Mouse (Mus musculus) T-cell, adult 2 months (primary cell): ENCODE results near the gene Ube2o.

Experiments used
- DNase-seq: peaks from one replicate; pipeline ENCODE4 v3.0.0; 2022; ENCODE audit warnings: low spot score

Gene Ube2o

DNA sequence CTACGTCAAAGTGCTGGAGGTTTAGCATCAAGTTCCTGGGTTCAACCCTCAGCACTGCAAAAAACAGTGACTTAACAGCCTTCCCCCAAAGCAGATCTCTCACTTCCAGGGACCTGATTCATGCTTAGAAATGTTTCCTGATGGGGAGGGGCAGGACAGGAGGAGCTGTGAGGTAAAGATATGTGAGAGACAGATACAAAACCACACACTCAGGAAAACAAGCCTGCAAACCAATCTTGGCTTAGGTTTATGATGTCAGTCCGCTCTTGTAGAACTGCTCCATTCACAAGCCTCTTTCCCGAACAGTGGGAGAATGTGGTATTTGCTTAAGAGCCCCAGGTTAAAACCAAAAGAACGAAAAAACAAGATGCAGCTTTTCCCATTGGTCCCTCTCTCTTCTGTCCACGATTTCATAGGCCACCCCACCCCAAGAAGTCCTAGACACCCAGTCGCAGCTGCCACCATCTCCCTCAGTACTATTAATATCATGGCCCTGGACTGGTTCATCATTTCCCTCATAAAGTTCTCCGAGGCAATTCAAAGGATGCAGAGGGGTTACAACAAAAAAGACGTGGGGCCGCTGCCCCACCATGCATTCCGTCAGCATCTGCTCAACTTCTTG is 1.1 kb downstream of the Ube2o start:
- DNase-seq = no peak

DNA sequence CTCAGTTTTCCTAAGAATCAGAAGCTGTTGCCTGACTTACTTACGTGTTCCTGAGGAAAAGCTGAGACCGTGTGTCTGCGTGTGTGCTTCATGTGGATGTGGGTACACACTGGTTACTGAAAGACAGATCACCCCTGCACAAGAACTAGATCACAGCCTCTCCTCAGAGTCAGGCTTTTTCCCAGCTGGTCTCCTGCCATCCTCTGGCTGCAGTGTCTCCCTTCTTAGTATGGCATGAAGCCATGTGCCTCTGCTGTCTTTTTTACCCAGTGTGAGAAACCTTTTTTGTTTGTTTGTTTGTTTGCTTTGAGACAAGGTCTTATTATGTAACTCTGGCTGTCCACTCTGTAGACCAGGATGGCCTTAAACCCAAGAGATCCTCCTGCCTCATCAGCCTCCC is 2.0 kb downstream of the Ube2o start:
- no peak for DNase-seq

DNA sequence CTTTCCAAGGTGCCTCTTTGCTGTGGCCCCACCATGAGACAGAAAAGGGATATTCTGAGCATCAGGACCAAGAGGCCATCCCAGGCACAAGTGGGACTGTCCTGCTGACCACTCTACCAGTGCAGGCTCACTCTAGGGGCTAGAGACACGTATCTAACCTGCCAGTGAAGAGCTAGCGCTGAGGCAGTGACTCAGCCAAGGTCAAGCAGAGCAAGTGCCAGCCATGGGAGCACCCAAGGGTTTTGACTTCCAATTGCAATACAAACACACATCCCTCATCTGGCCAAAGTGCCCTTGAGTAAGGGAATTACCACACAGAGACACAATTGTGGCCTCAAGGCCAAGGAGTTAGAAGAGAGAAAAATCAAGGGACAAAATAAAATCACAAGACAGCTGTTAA is 5.9 kb downstream of the Ube2o start:
- DNase-seq = no peak

DNA sequence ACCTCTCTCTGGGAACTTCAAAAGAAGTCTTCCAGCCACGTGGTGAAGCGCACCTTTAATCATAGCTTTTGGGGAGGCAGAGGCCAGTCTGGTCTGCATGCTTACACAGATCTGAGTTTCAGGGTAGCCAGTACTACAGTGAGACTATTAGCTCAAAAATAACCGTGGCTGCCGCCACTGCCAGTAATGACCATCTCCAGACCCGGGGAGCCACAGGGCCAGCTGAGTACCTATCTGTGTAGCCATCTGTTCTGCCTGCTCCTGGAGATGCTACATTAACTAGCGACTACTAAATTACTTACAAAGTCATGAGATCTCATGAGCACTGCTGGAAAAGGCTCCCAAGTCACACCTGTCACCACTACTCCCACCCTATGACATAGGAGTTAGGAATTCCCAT is 6.3 kb downstream of the Ube2o start:
- no peak for DNase-seq

DNA sequence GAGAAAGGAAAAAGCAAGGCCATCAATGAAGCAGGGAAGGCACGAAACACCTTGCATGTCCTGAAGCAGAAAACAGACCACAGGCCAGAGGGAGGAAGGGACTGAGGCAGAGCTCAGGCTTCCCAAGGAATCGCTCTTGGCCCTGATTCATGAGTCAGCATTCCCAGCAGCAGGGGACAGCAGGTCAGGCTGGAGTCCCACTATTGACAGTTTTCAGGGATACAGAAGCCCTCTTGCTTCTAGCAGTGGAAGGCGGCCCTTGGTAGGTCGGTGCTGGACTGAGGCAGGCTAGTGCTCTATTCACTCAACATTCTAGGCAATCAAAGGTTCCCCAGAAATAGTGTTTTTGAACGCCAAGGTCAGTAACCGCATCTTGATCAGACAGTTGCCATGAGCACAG is 6.8 kb downstream of the Ube2o start:
- no peak for DNase-seq

DNA sequence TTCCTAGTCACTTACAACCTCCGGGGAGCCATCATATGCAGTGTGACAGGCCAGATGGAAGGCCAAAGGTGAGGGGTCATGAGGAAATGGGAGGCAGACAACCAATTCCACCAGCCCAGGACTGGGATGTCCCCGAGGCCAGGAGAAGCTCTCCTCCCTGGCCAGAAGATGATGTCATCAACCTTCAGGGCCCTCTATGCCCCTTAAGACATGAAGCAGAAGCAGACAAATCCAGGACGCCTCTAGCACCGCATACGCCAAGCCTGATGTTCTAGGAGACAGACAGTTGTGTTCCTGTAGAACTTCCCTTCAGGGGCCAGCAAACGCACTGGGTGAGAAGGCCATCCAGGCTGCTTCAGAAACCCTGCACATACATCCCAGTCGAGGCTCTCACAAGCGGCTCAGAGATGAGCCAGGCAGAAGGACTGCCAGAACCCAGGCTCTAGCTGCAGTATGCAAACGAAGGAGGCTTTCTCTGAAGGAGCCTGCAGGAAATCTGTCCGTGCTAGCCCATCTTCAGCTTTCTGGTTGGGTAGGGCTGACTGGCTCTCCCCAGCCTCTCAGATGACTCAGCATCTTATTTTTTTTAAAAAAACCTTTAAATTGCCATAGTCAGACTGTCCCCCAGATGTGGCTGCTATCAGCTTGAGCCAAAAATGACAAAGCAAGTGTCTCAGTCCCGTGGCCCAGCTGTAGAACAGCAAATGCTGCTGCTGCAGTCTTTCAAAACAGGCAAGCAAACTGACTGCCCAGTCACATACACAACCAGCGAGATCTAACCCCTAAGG is 8.3 kb downstream of the Ube2o start:
- DNase-seq = no peak

DNA sequence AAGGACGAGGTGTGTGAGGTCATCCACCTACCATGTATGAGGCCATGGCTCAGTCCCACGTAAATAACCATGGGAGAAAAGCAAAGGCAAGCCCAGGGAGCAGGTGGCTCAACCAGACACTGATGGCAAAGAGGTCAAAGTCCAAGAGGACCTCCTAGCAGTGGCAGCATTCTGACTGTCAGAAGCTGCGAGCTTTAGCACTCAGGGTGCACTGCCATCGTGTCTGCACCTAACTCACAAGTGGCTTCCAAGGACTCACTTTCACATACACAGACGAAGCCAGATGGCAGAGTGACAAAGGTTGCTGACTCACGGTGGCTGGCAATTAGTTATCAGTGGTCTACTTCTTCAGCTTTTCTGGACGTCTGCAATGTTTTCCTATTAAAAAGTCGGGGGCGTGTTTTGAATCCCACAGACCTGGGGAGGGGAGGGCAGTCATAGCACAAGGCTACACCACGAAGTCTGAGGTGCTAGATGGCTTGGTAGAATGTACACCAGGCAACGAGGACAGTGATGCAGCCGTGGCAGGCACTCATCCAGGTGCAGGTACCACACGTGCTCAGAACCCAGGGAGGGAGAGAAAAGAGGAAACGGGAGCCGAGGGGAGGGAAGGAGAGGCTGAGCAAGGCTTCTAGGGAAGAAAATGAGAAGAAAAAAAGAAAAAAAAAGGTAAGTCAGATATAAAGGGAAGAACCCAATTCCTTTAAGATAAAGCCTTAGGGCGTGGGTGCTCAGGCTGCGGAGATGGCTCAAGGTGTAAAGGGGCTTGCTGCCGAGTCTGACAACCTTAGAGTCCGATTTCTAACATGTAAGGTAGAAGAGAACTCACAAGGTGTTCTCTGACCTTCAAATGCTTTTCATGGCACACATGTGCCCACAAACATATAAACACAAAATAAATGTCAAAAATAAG is 9.2 kb downstream of the Ube2o start:
- DNase-seq = no peak

DNA sequence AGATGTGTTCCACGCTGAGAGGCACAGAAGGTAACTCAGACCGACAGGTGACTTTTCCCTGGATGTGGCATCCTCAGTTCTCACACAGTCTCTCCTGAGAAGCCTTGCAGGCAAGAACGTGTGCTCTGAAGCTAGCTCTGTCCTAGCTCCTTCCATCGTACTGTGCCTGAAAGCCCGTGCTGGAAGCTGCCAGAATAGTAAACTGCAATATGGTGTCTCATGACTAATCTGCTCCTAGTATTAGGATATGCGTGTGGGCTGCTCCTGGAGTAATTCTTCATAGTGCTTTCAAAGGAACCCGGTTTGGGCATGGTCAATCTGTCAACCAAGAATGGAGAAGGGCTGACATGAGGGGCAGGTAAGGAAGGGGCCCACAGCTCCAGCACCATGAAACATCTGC is 10.4 kb downstream of the Ube2o start:
- DNase-seq = no peak

DNA sequence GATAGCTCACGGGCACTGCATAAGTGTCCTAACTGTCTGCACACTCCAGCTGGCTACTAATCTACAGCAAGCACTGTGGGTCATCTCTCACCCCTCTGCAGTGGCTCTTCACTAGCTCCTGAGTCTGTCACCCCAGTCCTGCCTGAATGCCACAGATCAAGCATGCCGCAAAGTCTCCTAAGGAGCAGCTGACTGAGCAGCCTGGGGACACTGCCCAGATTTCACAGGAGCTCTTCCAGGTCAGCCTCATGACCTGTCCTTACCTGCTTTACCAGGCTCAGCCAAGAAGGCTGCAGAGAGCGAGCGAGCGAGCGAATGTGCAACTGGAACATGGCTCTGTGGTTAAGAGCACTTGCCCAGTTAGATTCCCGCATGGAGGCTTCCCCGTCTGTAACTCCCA is 13.7 kb downstream of the Ube2o start:
- no peak for DNase-seq

DNA sequence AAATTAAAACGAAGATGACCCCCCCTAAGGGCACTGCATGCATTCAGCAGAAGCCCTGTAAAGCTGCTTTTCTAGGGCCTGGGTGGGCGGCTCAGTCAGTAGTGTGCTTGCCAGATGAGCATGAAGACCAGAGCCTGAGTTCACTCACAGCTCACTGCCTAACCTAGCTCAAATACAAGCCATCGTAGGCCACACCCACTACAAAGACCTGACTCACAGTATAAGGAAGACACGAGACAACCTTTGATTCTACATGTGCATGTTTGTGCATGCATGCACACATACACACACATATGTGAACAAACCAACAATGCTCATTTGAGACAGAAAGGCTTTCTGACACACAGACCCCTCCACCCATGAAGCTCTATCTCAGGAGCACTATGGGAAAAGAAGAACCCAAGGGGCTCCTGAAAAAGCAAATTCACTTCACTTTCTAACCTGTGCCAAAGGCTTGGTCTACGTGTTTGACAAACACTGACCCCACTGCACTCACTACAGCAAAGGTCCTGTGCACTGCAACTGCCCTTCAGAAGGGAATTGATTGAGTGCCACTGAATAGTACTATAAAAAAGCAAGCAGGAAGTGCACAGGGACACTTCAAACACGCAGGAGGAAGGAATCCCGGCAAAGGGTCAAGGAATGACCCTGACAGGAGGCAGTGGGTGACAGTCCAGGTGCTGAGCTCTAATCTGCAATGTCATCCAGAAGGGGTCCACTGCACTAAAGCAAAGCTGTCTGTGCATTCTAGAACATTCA is 15.8 kb downstream of the Ube2o start:
- no peak for DNase-seq

DNA sequence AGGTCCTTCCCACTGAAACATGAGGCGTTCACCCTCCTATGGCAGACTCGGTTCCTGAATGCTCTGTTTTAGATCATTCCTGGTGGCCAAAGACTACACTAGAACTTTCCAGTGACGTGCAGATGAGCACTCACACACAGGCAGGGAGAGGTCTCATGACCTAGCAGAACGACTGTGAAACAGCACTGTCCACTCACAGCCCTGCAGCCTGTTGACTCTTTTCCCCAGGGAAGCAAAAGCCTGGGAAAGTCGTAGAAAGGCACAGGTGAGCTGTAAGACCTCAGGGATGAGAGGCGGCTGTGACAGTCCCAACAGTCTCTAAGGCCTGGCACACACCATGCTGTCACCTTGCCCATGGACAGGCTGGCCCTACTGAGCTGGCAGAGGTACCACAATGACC is 24.9 kb downstream of the Ube2o start:
- DNase-seq = no peak

DNA sequence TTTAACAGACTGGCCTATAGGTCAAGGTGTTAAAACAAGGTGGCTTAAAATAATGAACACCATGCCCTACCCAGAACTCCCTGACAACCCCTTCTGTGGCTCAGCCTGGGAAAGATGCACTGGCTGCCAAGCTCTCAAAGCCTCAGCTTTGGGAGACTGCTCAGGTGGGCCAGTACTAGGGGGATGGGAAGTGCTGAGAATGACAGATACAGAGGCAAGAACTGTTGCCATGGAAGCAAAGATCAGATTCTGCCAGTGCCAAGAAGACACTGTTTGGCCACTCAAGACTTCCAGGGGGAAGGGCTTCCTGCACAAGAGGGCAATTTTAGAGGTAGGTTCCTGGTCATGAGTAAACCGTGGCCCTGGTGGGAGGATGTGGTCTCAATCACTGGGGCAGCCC is 25.7 kb downstream of the Ube2o start:
- no peak for DNase-seq

DNA sequence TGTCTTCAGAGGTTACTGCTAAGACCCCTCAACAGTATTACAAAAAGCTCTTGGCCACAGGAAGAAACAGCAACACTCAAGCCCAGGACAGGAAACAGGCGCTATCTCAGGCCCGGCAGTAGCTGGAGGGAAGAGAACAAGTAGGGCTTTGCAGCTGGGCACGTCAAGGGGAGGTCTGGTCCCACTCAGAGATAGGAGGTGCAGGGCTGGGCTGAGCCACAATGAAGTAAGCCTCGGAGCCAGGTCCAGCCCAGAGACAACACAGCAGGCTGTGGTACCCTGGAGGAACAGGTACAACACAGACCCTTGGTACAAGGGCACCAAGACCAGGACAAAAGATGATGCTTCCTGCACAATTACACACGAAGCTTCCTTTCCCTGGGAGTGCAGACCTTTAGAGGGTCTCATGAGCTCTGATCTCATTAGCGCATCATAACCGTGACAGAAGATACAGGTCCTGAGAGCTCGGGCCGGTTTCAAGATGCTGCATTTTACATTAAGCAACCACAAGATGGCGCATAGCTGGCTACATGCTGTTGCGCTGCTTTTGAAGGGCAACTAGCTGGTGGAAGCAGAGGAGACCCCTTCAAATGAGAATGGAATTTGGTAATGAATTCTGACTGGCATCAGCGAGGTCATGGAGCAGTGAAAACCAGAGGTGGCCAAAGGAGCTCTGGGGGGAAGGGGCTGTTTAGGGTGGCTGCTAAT is 26.9 kb downstream of the Ube2o start:
- DNase-seq = peak; percentile 38

DNA sequence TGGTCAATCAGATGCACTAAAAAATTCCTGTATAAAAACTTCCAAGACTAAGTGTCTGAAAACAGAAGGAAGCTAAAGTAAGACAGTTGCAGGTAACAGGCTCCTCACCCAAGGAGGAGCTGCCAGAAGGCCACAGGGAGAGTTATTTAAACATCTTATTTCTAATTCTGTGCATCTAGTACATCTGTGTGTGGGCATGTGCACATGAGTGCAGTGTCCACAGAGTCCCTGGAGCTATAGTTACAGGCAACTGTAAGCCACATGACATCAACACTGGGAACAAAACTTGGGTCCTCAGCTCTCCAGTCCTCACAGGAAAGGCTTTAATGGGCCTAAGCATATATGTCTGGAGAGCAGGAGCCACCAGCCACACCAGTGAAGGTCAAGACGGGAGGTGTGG is 29.1 kb downstream of the Ube2o start:
- DNase-seq = no peak

DNA sequence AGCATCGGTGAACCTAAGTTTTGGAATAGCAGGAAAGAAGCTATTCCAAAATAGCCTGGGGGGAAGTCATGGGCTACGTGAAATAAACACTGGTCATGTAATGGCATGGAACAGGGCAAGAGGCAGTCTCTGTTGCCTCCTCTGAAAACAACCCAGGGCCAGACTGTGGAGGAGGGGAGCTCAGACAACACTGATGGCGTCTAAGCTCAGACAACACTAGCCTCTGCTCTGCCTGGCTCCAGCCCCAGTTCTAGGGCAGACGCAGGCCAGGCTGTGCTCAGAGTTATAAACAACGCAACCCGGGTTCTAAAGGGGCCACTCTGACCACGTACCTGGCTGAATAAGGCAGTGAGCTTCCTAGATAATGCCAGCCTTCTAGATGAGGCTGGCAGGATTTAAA is 30.5 kb downstream of the Ube2o start:
- no peak for DNase-seq

DNA sequence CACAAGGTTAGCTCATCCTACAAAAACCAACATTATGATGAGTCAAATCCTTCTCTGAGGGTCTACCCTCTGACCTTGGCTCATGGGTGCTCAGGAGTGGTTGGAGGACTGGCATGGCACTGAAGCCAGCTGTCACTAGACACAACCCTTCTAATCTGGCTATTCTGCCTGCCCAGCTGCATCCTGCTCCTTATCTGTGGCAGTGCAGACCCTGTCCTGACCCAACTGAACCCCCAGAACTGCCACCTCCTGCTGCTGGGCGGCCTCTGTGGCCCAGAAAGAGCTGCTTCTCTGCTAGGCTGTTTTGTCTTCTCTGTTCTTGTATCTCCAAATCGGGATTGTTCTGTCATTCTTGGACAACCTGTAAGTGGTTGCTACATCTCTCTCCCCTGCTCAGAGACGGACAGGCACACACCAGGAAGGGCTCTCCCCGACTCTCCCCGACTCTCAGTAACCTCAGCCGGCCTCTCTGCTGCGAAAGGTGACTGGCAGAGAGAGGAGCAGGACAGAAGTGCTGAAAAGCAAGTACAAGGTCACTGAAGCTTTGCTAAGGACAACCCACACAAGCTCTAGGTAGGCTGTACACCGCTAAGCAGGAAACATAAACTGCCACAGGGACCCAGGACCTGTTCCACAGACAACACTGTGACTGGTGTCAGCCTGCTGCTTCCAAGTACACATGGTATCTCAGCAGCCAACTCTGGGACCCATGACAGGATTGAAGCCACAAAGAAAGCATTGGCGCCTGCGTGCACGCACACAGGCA is 31.8 kb downstream of the Ube2o start:
- no peak for DNase-seq

DNA sequence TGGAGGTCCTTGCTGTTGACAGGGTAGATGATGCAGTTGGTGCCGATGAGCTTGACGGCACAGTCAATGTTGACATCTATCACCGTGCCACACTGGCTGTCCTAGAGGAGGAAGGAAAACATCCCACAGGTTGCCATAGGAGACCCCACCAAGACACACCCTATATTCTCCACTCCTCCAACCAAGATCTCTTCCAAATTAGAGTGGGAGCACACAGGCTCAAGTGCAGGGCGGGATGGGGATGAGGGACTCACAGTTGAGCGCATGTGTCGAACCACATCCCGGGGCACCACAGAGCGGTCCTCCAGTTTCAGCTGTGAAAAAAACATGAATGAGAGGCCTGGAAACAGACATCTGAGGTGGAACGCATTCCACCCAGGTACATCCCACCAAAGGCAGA is 32.5 kb downstream of the Ube2o start:
- no peak for DNase-seq

DNA sequence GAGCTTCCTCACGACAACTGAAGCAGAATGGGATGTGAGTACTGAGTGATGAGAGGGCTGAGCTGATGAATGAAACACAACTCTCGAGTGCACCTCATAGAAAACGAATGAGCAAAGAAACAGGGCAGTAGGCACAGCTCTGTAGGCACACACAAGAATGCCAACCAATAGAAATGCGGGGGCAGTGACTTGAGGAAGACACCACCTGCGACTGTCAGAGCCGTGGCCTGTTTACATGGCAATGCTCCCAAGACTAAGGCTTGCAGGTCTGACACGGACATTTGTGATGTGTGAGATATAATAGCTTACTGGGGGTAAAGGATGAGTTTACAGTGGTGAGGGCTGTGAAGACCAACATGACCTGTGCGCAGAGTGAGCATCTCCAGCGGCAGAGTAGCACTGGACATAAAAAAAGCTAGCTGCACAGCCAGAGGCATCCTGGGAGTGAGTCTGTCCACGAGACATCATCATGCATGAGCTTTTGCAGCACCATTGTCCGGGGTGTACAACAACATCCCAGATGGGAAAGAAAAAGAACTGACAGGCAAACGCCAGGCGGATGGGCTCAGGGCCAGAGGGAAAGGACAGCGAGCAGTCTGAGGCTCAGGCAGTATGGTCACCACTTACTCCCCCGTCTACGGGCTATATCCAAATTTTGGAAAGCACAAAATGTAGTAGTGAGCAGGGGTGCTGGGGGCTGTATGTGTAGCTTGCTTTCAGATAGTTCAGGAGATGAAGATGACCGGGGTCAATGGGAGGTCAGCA is 33.8 kb downstream of the Ube2o start:
- DNase-seq = no peak

DNA sequence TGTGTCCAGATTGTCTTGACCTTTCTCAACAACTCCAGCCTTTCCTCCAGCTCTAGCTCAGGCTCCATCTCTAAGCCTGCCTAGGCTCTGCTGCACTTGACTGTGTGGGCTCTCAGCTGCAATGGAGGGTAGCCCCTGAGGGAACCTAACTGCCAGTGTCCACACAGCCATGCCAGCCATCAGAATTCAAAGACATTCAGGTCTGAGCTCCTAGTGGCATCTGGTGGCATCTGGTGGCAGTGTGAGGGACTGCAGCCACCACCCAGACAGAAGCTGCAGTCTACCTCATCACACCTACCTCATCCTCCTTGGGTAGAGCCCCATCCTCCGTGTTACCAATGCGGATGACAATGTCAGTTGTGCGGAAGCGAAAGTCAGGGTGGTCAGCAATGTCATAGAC is 38.1 kb downstream of the Ube2o start:
- DNase-seq = no peak

DNA sequence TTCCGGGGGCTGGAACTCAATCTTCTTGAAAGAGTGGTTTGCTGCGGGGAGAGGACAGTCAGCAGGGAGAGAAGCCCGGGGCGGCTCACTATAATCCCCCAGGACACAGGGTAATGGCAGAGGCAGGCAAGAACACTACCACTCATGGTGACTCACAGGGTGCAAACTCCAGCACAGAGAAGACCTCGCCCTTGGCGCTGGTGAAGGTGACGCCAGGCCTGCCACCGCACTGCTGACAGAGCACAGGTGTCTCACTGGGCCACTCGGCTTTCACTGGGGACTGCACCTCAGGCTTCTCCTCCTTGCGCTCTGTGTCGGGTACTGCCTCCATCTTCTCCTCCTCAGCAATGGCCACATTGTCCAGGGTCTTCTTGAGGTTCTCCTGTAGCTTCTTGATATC is 40.1 kb downstream of the Ube2o start:
- DNase-seq = no peak
